Mouse (Mus musculus) forebrain, postnatal 0 days (tissue): ENCODE measurements around the gene Rad54l. TPM values are rescaled to one million over a fixed set of nuclear protein-coding genes. Genes with fewer than 3 reads are reported as not detected.

ENCODE experiments used
- ATAC-seq: fragments of 200-750 bp; cut with Nextera tagmentation; 2 replicates; pipeline ENCODE4 v1.8.0; 2017; ENCODE audit warnings: mild to moderate bottlenecking, moderate library complexity
- DNase-seq: peaks from one replicate; pipeline ENCODE4 v3.0.0-alpha.2; 2015
- H3K27ac ChIP-seq: fragments of 300-500 bp; sonication (generic); 2 replicates; pipeline ENCODE4 v1.5.1; 2014; ENCODE audit warnings: low read depth, mild to moderate bottlenecking, antibody characterized with exemption, low read length, moderate library complexity, mixed read lengths
- H3K27me3 ChIP-seq: fragments of 300-500 bp; sonication (generic); 2 replicates; pipeline ENCODE4 v1.6.1; 2014; ENCODE audit warnings: mild to moderate bottlenecking, low read length, mixed read lengths; ENCODE audit not compliant: insufficient read depth
- H3K36me3 ChIP-seq: fragments of 300-500 bp; sonication (generic); 2 replicates; pipeline ENCODE4 v1.6.1; 2014; ENCODE audit warnings: mild to moderate bottlenecking, moderate library complexity; ENCODE audit not compliant: insufficient read depth
- H3K4me1 ChIP-seq: fragments of 300-500 bp; sonication (generic); 2 replicates; pipeline ENCODE4 v1.6.1; 2014; ENCODE audit warnings: antibody characterized with exemption; ENCODE audit not compliant: insufficient read depth
- H3K4me2 ChIP-seq: fragments of 300-500 bp; sonication (generic); 2 replicates; pipeline ENCODE4 v1.6.1; 2014; ENCODE audit warnings: low read depth, mild to moderate bottlenecking, moderate library complexity
- H3K4me3 ChIP-seq: fragments of 300-500 bp; sonication (generic); 2 replicates; pipeline ENCODE4 v1.5.1; 2014; ENCODE audit warnings: low read depth, low read length, mixed read lengths
- H3K9ac ChIP-seq: fragments of 300-500 bp; sonication (generic); 2 replicates; pipeline ENCODE4 v1.6.1; 2014; ENCODE audit warnings: mild to moderate bottlenecking
- H3K9me3 ChIP-seq: fragments of 300-500 bp; sonication (generic); 2 replicates; pipeline ENCODE4 v1.6.1; 2016; ENCODE audit warnings: low read length
- CTCF ChIP-seq: sonication (generic); IDR thresholded peaks from 2 replicates; pipeline ENCODE4 v1.5.1; 2016; ENCODE audit warnings: antibody characterized with exemption, control low read depth, low read depth
- WGBS: fragments of 180-500 bp; shearing (Covaris S2); extraction: QIAGEN DNeasy Blood & Tissue Kit; methylation state at CpG from one replicate; pipeline ENCODE4 v1.1.7; 2014; 5-methylcytosine and 5-hydroxymethylcytosine counted together
- polyA plus RNA-seq: library from polyadenylated mRNA; unstranded; fragments of >200 nt; fragmentation: Nextera tagmentation; extraction: Ambion mirVana; gene quantifications from 2 replicates; pipeline ENCODE4 v1.2.1, GENCODE M21; 2015
- total RNA-seq: library from RNA; depleted of rRNA; stranded (reverse); fragments of >200 nt; gene quantifications from 2 replicates; pipeline ENCODE4 v1.2.3, GENCODE M21; 2014

Rad54l gene
- total and polyA plus RNA-seq, 2 experiments from 2014 or later = 2.0 to 3.5 TPM

DNA sequence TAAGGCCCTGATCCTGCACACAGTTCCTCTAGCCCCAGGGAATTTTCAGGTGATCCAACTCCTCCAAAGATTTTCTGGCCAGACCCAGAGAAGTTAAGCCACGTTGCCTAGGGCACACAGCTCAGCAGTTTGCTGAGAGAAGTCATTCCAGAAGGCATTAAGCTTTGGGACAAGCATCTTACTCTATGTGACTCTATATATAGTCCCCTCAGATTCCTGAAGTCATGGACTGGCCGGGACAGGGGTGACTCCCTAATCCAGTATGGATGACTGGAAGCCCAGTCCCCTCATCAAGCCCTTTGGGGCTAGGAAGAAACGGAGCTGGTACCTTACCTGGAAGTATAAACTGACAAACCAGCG is 27.4 kb upstream of the Rad54l start:
- H3K4me3 ChIP-seq = peak overlapping the region; percentile 80
- peaks cover 4% of the 10 kb centered on the region; the same call in 1 of the 2 replicates for H3K4me1 ChIP-seq
- H3K4me2 ChIP-seq = peak overlapping the region; percentile 66
- H3K27me3 ChIP-seq = no peaks in the 10 kb centered on the region
- no peak overlapping the region for H3K27ac ChIP-seq
- 12% methylated on average over 4 of the region's 4 CpGs for WGBS
- H3K9me3 ChIP-seq = no peaks in the 10 kb centered on the region
- DNase-seq (no peak), ATAC-seq (no peak)
- H3K9ac ChIP-seq = peak overlapping the region; percentile 93
- H3K36me3 ChIP-seq = peaks cover 42% of the 10 kb centered on the region
- TF ChIP-seq CTCF = no peak

DNA sequence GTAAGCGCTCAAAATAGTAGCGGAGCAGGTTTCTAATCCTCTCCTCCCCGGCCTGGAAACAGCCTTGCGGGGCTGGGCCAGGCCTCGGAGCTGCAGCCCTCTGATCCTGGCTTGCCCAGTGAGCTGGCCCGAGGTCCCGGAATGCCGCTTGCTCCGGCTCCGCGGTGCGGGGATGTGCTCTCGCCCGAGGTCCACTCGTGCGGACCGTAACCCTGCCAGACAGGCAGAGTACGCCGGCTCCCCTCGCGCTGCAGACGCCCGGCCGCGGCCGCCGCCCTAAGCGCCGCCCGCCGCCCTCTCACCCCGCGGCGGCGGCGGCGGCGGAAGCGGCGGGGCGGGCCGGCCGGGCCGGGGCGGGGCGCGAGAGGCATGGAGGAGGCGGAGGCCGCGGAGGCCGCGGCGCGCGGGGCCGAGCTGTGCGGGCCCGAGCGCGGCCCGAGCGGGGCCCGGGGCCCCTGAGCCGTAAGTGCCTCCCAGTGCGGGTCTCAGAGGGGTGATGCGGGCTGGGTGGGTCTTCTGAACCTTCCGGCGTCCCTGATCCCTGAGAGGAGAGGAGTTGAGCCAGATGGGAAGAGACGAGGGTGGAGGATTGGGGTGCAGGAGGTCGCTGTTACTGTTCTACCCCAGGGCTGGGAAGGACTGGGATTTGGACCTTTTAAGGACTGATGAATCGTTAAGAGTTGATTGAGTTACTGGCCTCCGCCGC is 26.8 kb upstream of the Rad54l start:
- H3K9ac ChIP-seq = peak overlapping the region; percentile 93
- TF ChIP-seq CTCF = no peak
- ATAC-seq (peak; percentile 92), DNase-seq (peak; percentile 65)
- H3K4me2 ChIP-seq = peak overlapping the region; percentile 66
- peak overlapping the region; percentile 89 for H3K27ac ChIP-seq
- under 1% methylated on average over 38 of the region's 73 CpGs for WGBS
- H3K36me3 ChIP-seq = peaks cover 37% of the 10 kb centered on the region
- H3K4me1 ChIP-seq = peaks cover 4% of the 10 kb centered on the region; the same call in 1 of the 2 replicates
- H3K27me3 ChIP-seq = no peaks in the 10 kb centered on the region
- H3K9me3 ChIP-seq = no peaks in the 10 kb centered on the region
- H3K4me3 ChIP-seq = peak overlapping the region; percentile 80

DNA sequence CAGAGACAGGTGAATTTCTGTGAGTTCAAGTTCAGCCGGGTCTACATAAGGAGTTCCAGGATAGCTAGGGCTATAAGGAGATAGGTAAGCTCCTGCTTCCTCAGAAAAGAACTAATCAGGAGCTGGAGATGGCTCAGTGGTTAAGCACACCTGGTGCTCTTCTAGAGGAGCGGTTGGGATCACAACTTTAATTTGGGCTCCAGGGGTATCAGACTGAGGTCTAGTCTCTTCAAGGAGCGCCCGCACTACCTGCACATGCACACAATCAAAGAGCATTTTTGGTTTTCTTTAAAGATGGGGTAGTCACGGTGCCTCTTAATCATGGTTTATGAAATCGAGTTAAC is 26.3 kb upstream of the Rad54l start:
- H3K36me3 ChIP-seq = peaks cover 32% of the 10 kb centered on the region
- H3K4me3 ChIP-seq = peak overlapping the region; percentile 80
- no peaks in the 10 kb centered on the region for H3K27me3 ChIP-seq
- no peaks in the 10 kb centered on the region for H3K9me3 ChIP-seq
- DNase-seq (no peak), ATAC-seq (no peak; the same call in 1 of the 2 replicates)
- peak overlapping the region; percentile 89 for H3K27ac ChIP-seq
- no peak for TF ChIP-seq CTCF
- peak overlapping the region; percentile 93 for H3K9ac ChIP-seq
- H3K4me2 ChIP-seq = peak overlapping the region; percentile 66
- 17% methylated on average over 6 of the region's 6 CpGs for WGBS
- peaks cover 4% of the 10 kb centered on the region; the same call in 1 of the 2 replicates for H3K4me1 ChIP-seq

DNA sequence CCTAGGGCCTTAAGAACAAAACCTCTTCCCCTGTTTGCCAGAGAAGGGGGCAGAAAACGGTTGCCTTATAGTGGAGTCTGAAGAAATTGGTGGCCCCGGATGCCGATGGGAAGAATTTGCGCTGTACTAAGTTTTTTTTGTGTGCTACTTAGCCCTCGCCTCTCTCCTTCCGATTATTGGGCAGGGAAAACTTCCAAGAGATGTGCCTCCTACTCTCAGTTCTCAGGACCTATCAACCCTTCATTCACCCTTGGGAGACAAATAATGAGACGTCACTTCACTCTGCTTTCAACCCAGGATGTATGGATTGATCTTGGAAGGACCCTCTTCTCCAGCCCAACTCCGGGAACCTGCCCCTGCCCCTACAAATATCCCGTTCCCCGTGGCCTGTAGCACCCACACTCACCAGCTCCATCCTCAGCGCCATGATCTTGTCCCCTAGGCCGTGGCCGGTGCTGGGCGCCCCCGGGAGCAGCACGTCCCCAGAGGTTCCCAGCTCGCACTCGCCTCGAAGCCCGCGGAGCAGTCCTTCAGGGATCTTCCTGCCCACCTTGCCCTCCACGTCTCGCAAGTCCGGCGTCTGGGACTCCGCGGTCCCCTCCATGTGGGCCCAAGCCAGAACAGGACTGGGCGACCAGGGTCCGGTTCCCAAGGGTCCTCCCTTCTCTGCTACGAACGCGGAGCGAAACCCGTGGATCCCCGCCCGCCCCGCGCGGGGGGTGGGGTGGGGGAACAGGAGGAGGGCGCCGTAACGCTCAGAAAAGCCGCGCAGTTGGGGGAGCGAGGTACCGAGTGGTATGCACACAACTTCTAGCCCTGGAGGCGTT is 20.6 kb upstream of the Rad54l start:
- peak; percentile 2; the same call in 1 of the 2 replicates for TF ChIP-seq CTCF
- peak overlapping the region; percentile 30; the same call in 1 of the 2 replicates for H3K27ac ChIP-seq
- ATAC-seq = peak; percentile 84
- H3K4me1 ChIP-seq = peaks cover 5% of the 10 kb centered on the region; the same call in 1 of the 2 replicates
- peak; percentile 70 for DNase-seq
- peak overlapping the region; percentile 73 for H3K9ac ChIP-seq
- no peaks in the 10 kb centered on the region for H3K36me3 ChIP-seq
- peak overlapping the region; percentile 70 for H3K4me3 ChIP-seq
- peak overlapping the region; percentile 88 for H3K4me2 ChIP-seq
- H3K9me3 ChIP-seq = no peaks in the 10 kb centered on the region
- WGBS = under 1% methylated on average over 47 of the region's 47 CpGs
- no peaks in the 10 kb centered on the region for H3K27me3 ChIP-seq

DNA sequence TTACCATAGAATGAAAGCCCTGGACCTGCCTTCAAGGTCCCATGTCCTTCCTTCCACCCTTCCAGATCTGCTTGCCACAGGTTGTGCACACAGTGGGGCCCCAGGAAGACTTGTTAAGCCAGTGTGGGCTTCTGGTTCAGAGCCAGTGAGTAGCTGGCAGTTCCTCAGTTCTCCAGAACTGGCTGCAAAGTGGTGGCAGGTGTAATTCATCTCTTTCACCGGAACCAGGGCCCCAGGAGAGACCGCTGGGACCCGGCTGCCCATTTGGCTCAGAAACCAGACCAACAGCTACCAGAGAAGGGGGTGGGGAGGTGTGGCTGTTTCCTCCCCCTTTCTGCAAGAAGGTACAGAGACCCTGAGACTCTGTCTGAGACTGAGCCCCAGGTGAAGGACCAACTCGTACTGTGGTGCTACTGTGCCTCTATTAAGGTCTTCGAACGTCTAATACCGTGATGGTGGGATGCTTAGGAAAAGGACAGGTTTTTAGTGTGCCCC is 19.9 kb upstream of the Rad54l start:
- 5% methylated on average over 7 of the region's 7 CpGs for WGBS
- no peak for TF ChIP-seq CTCF
- Histone ChIP-seq H3K4me1 (peaks cover 5% of the 10 kb centered on the region; the same call in 1 of the 2 replicates), H3K27ac (no peak overlapping the region), H3K9me3 (no peaks in the 10 kb centered on the region), H3K27me3 (no peaks in the 10 kb centered on the region), H3K4me3 (peak overlapping the region; percentile 70), H3K36me3 (no peaks in the 10 kb centered on the region), H3K4me2 (peak overlapping the region; percentile 88), H3K9ac (no peak overlapping the region)
- ATAC-seq (no peak), DNase-seq (no peak)

DNA sequence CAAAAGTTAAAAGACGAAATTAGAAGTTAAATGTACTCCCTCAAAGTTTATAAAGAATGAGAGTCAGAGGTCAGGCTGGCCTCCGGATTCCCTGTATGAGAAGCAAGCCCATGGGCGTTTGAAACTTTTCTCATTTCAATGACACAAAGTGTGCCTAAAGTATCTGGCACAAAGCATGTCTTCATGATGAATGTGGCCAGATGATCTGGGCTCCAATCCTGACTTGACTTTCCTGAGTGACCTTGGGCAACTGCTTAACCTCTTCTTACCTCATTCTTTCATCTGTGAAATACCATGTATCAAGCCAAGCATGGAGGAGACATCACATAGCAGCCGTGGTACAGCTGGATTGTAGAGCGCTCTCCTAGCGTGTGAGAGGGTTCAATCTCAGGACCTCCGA is 18.8 kb upstream of the Rad54l start:
- H3K4me2 ChIP-seq = no peak overlapping the region
- DNase-seq = no peak
- H3K27me3 ChIP-seq = no peaks in the 10 kb centered on the region
- no peak for TF ChIP-seq CTCF
- ATAC-seq = no peak
- WGBS = 88% methylated on average over 7 of the region's 7 CpGs
- no peak overlapping the region for H3K9ac ChIP-seq
- no peak overlapping the region for H3K27ac ChIP-seq
- H3K9me3 ChIP-seq = no peaks in the 10 kb centered on the region
- H3K36me3 ChIP-seq = no peaks in the 10 kb centered on the region
- no peak overlapping the region for H3K4me3 ChIP-seq
- peaks cover 5% of the 10 kb centered on the region; the same call in 1 of the 2 replicates for H3K4me1 ChIP-seq
